In the genomic region with DNA sequence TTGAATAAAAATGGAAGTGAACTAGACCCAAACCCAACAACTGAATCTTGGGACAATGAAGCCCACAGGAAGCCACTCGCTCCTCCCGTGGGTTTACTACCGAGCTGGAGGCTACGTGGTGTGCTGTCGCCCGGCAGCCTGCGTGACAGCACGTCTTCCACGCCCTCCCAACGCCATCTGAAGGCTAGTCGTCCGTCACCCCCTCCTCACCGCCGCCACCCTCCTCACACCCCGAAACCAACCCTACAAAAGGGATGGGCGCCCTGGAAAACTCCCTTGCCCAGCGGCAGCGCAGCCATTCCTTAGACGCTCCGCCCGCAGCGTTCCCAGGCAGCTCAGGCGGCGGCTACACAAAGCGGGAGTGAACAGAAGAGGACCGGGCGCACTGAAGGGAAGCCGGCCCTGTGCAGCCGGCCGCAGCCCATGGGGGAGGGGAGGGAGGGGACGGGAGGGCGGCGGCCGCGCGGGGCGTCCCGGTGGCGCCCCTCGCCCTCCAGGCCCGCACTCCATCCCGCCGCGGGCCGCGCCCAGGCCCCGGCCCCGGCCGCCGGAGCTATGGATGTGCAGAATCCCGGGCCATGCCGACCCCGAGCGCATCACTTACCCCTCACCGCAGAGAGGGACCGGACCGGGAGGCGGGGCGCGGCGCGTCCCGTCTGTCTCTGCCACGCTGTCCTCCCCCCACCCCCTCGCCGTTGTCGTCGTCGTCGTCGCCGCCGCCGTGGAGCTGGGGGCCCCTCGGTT, we compare ENCODE assay signal across 8 mouse cellular contexts. TPM values are rescaled to one million over a fixed set of nuclear protein-coding genes. Genes with fewer than 3 reads are reported as not detected.
DNase-seq lines count a peak whose midpoint lies in the region; ATAC-seq and TF ChIP-seq lines count a peak whose summit lies in the region.

No protein-coding gene starts in this region.

- H3K4me3 ChIP-seq in CH12.LX (replicated peaks in 1 of 3; ENCODE audit: low read depth in 2 of 3, low read length in 2 of 3, poor library complexity in 1 of 3), result peak overlapping the region; percentile 84 to 92 (median 91)
- H3K4me3 ChIP-seq in forebrain, embryonic 11.5 days (ENCODE audit: low read depth, low read length), result peak overlapping the region; percentile 86
- H3K4me3 ChIP-seq in heart, embryonic 16.5 days (ENCODE audit: low read length), result peak overlapping the region; percentile 97
- peak overlapping the region; percentile 79 for H3K4me3 ChIP-seq in lung, embryonic 14.5 days (ENCODE audit: low read depth, low read length)

- H3K4me2 ChIP-seq in CH12.LX (ENCODE audit: insufficient read depth, low read depth, poor library complexity, severe bottlenecking), result peak overlapping the region; percentile 97
- H3K4me2 ChIP-seq in forebrain, embryonic 11.5 days (ENCODE audit: low read depth, low read length, severe bottlenecking), result peak overlapping the region; percentile 64
- peak overlapping the region; percentile 81 for H3K4me2 ChIP-seq in heart, embryonic 16.5 days (ENCODE audit: low read depth, low read length)
- peak overlapping the region; percentile 76 for H3K4me2 ChIP-seq in lung, embryonic 14.5 days

- no peak; the same call in 1 of the 2 replicates for TF ChIP-seq POLR2A in CH12.LX (IDR thresholded peaks at IDR 0.05; ENCODE audit: low read depth, low read length)

- H3K9ac ChIP-seq in CH12.LX (ENCODE audit: insufficient read depth, low read depth), result peak overlapping the region; percentile 70
- H3K9ac ChIP-seq in forebrain, embryonic 11.5 days (ENCODE audit: low read length), result peak overlapping the region; percentile 96
- peak overlapping the region; percentile 94 for H3K9ac ChIP-seq in heart, embryonic 16.5 days (ENCODE audit: low read length)
- peak overlapping the region; percentile 91 for H3K9ac ChIP-seq in lung, embryonic 14.5 days

- peaks cover 34% of the 10 kb centered on the region for H3K79me2 ChIP-seq in CH12.LX (replicated peaks; ENCODE audit: control insufficient read depth, extremely low read depth, insufficient read depth, poor library complexity, severe bottlenecking)

- H3K27ac ChIP-seq in CH12.LX (ENCODE audit: insufficient read depth, low read depth), result peak overlapping the region; percentile 78
- H3K27ac ChIP-seq in forebrain, embryonic 11.5 days (ENCODE audit: low read depth, low read length), result peak overlapping the region; percentile 99
- H3K27ac ChIP-seq in heart, embryonic 16.5 days (ENCODE audit: low read length), result peak overlapping the region; percentile 99
- peak overlapping the region; percentile 96 for H3K27ac ChIP-seq in lung, embryonic 14.5 days (ENCODE audit: low read depth)

- TF ChIP-seq EP300 in CH12.LX (IDR thresholded peaks at IDR 0.05; ENCODE audit: low read length), result no peak

- H3K36me3 ChIP-seq in CH12.LX (replicated peaks in 1 of 2; ENCODE audit: control insufficient read depth in 1 of 2, insufficient read depth in 1 of 2, low read length in 1 of 2), result peaks cover 0 to 5% of the 10 kb centered on the region in 2 experiments
- no peaks in the 10 kb centered on the region for H3K36me3 ChIP-seq in forebrain, embryonic 11.5 days (ENCODE audit: control insufficient read depth, insufficient read depth, low read length)
- no peaks in the 10 kb centered on the region for H3K36me3 ChIP-seq in heart, embryonic 16.5 days (ENCODE audit: control insufficient read depth, insufficient read depth)
- H3K36me3 ChIP-seq in lung, embryonic 14.5 days (ENCODE audit: insufficient read depth), result no peaks in the 10 kb centered on the region

- H3K4me1 ChIP-seq in CH12.LX (ENCODE audit: control insufficient read depth in 1 of 2, insufficient read depth in 2 of 2), result peaks cover 12 to 46% of the 10 kb centered on the region in 2 experiments
- H3K4me1 ChIP-seq in forebrain, embryonic 11.5 days (replicated peaks; ENCODE audit: control insufficient read depth, insufficient read depth, low read length), result peaks cover 5% of the 10 kb centered on the region; the same call in 1 of the 2 replicates
- H3K4me1 ChIP-seq in heart, embryonic 16.5 days (ENCODE audit: control insufficient read depth, insufficient read depth, low read length), result peaks cover 21% of the 10 kb centered on the region
- peaks cover 4% of the 10 kb centered on the region; the same call in 1 of the 2 replicates for H3K4me1 ChIP-seq in lung, embryonic 14.5 days (ENCODE audit: insufficient read depth)

- in situ Hi-C loops in CH12.LX (cut with MboI; ENCODE audit: low pct_ligation_motif_present, low pct_unique_long_range_greater_than_20kb, low sequenced_read_pairs), result no loop called here

- no peaks in the 10 kb centered on the region for H3K9me3 ChIP-seq in CH12.LX (replicated peaks; ENCODE audit: low read length)
- H3K9me3 ChIP-seq in forebrain, embryonic 11.5 days (ENCODE audit: control insufficient read depth, low read length), result no peaks in the 10 kb centered on the region
- H3K9me3 ChIP-seq in heart, embryonic 16.5 days (replicated peaks; ENCODE audit: control insufficient read depth, low read length), result no peaks in the 10 kb centered on the region
- no peaks in the 10 kb centered on the region for H3K9me3 ChIP-seq in lung, embryonic 14.5 days (ENCODE audit: low read depth, low read length)

- H3K27me3 ChIP-seq in CH12.LX (replicated peaks), result no peaks in the 10 kb centered on the region
- H3K27me3 ChIP-seq in forebrain, embryonic 11.5 days (ENCODE audit: control insufficient read depth, insufficient read depth, low read length), result no peaks in the 10 kb centered on the region
- H3K27me3 ChIP-seq in heart, embryonic 16.5 days (ENCODE audit: control insufficient read depth, insufficient read depth, low read length), result no peaks in the 10 kb centered on the region
- no peaks in the 10 kb centered on the region for H3K27me3 ChIP-seq in lung, embryonic 14.5 days (ENCODE audit: insufficient read depth, low read length)

- ATAC-seq in forebrain, embryonic 11.5 days (replicated peaks; ENCODE audit: low FRiP score), result peak; percentile 60
- peak; percentile 37 for ATAC-seq in heart, embryonic 16.5 days (replicated peaks; ENCODE audit: extremely low read depth, insufficient read depth, low FRiP score)
- ATAC-seq in lung, embryonic 14.5 days (ENCODE audit: insufficient read depth), result peak; percentile 52
- peak; percentile 15; the same call in 1 of the 2 replicates for ATAC-seq in neutrophil, adult 5-6 weeks (ENCODE audit: extremely low read depth, insufficient number of reproducible peaks, low FRiP score, poor library complexity, severe bottlenecking)

- peak; percentile 46 for DNase-seq in CH12.LX (ENCODE audit: extremely low read depth)
- peak; percentile 43 for DNase-seq in c-Kit-negative CD71-positive TER-119-positive erythroid progenitor cells, embryonic 14.5 days (ENCODE audit: low read depth, low spot score)
- DNase-seq in forebrain, embryonic 11.5 days (ENCODE audit: low spot score), result peak; percentile 85
- peak; percentile 73 to 84 for DNase-seq in kidney, postnatal 4 days
- peak; percentile 71 for DNase-seq in lung, embryonic 14.5 days
- peak; percentile 78 for DNase-seq in testis, postnatal 10 days (ENCODE audit: low spot score)

- dilution Hi-C loops in CH12.LX (cut with MboI; ENCODE audit: extremely low pct_ligation_motif_present, extremely low pct_unique_long_range_greater_than_20kb, low sequenced_read_pairs), result no loop called here

- no peak for TF ChIP-seq RAD21 in CH12.LX (IDR thresholded peaks at IDR 0.05; ENCODE audit: low read depth, low read length)

- TF ChIP-seq CTCF in CH12.LX (conservative IDR thresholded peaks at IDR 0.05 in 1 of 2, IDR thresholded peaks at IDR 0.05 in 1 of 2; ENCODE audit: low read depth in 2 of 2, low read length in 2 of 2), result no peak
- no peak for TF ChIP-seq CTCF in lung, embryonic 14.5 days (IDR thresholded peaks at IDR 0.05; ENCODE audit: low read depth)

- WGBS in forebrain, embryonic 11.5 days, result under 1% methylated on average over 71 of the region's 75 CpGs
- under 1% methylated on average over 69 of the region's 75 CpGs for WGBS in heart, embryonic 16.5 days
- under 1% methylated on average over 71 of the region's 75 CpGs for WGBS in lung, embryonic 14.5 days

TF ChIP-seq in CH12.LX, 34 proteins besides CTCF, POLR2A, EP300 and RAD21:
- TF ChIP-seq MEF2A (IDR thresholded peaks at IDR 0.05; ENCODE audit: borderline replicate concordance, low read depth, low read length) (no peak), BHLHE40 (IDR thresholded peaks at IDR 0.05; ENCODE audit: low read depth, low read length) (peak; percentile 69), MAZ (IDR thresholded peaks at IDR 0.05; ENCODE audit: low read depth, low read length) (peak; percentile 28; the same call in 1 of the 2 replicates), ELF1 (IDR thresholded peaks at IDR 0.05; ENCODE audit: low read depth, low read length) (no peak), USF2 (conservative IDR thresholded peaks at IDR 0.05; ENCODE audit: low read depth, low read length) (no peak), NELFE (IDR thresholded peaks at IDR 0.05; ENCODE audit: low read depth, low read length) (peak; percentile 23; the same call in 1 of the 2 replicates), SIN3A (IDR thresholded peaks at IDR 0.05; ENCODE audit: low read length) (peak; percentile 62; the same call in 1 of the 2 replicates), HCFC1 (IDR thresholded peaks at IDR 0.05; ENCODE audit: low read depth, low read length) (no peak; the same call in 1 of the 2 replicates), CHD2 (IDR thresholded peaks at IDR 0.05; ENCODE audit: low read length) (peak; percentile 38; the same call in 1 of the 2 replicates), MXI1 (IDR thresholded peaks at IDR 0.05; ENCODE audit: low read depth, low read length) (peak; percentile 76), ZMIZ1 (IDR thresholded peaks at IDR 0.05; ENCODE audit: low read depth, low read length) (peak; percentile 48; the same call in 1 of the 2 replicates)

RNA-seq across cellular contexts. Expression of gene Cep170, which starts 0.4 kb away (rescaled TPM):
- total RNA-seq in CH12.LX (2012; rRNA removed) (16.1 and 16.5 TPM in 2 replicates), CH12.LX (2014; rRNA removed) (15.3 and 16.6 TPM in 2 replicates)
- 12.4 and 14.8 TPM in 2 replicates for polyA plus RNA-seq in CH12.LX (2012; ENCODE audit: insufficient read length, low read depth)
- polyA plus RNA-seq in forebrain, embryonic 11.5 days (2014; fragmentation: Nextera tagmentation; extraction: Ambion mirVana), result 65.2 and 71.0 TPM in 2 replicates
- polyA plus RNA-seq in heart, embryonic 16.5 days (2015; fragmentation: Nextera tagmentation; extraction: Ambion mirVana), result 16.2 and 16.7 TPM in 2 replicates
- polyA plus RNA-seq in lung, embryonic 14.5 days (2014; fragmentation: Nextera tagmentation; extraction: Ambion mirVana), result 29.5 and 31.7 TPM in 2 replicates
- total RNA-seq in neutrophil, adult 5-6 weeks (2017), result 97.6 and 113 TPM in 2 replicates

RNA-seq across cellular contexts. Expression of gene Sdccag8, which starts 1.0 kb away (rescaled TPM):
- total RNA-seq in CH12.LX (2012; rRNA removed) (16.7 and 18.7 TPM in 2 replicates), CH12.LX (2014; rRNA removed) (10.9 and 15.0 TPM in 2 replicates)
- polyA plus RNA-seq in CH12.LX (2012; ENCODE audit: insufficient read length, low read depth), result 10.7 and 11.2 TPM in 2 replicates
- 19.8 and 21.1 TPM in 2 replicates for polyA plus RNA-seq in forebrain, embryonic 11.5 days (2014; fragmentation: Nextera tagmentation; extraction: Ambion mirVana)
- polyA plus RNA-seq in heart, embryonic 16.5 days (2015; fragmentation: Nextera tagmentation; extraction: Ambion mirVana), result 11.1 and 11.5 TPM in 2 replicates
- 14.4 and 17.0 TPM in 2 replicates for polyA plus RNA-seq in lung, embryonic 14.5 days (2014; fragmentation: Nextera tagmentation; extraction: Ambion mirVana)
- total RNA-seq in neutrophil, adult 5-6 weeks (2017), result 49.2 and 54.5 TPM in 2 replicates

Comparison
In these comparisons a context has a peak if more than half of its experiments do, and no peak if none do; other contexts are left out.
1. Peak in every context shown above with its lines: DNase-seq, ATAC-seq, H3K4me3 ChIP-seq and H3K27ac ChIP-seq.